Mouse (Mus musculus) frontal cortex, postnatal 36 days (tissue): ENCODE data around the gene Taf10.
"Not testable (repeated sequence)": the region's sequence is repeated elsewhere in the genome, so short reads cannot be mapped to it uniquely, and the experiment has no call there.

Source experiments
- DNase-seq, 2 experiments: peaks; one replicate each; pipeline ENCODE4 v3.0.0; 2022; ENCODE audit warnings: low spot score in 2 of 2

Gene Taf10

DNA sequence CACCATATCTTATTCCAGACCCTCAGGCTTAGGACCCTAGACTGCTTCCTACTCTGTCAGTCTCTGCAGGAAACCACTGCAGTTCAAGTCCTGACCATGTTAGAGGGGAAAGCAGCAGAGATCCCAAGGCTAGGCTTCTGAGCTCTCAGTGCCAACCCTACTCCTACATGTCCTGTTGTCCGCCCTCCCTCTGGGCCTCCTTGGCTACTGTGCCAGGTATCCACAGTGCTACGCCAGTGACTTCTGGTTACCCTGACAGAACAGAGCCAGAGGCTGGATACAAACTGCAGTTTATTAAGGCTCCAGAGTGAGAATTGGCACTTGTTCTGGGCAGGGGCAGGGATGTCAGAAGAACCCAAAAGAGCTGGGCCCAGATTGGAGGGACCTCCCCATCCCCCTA, 8.6 kb upstream of the Taf10 start:
- DNase-seq: no peak

DNA sequence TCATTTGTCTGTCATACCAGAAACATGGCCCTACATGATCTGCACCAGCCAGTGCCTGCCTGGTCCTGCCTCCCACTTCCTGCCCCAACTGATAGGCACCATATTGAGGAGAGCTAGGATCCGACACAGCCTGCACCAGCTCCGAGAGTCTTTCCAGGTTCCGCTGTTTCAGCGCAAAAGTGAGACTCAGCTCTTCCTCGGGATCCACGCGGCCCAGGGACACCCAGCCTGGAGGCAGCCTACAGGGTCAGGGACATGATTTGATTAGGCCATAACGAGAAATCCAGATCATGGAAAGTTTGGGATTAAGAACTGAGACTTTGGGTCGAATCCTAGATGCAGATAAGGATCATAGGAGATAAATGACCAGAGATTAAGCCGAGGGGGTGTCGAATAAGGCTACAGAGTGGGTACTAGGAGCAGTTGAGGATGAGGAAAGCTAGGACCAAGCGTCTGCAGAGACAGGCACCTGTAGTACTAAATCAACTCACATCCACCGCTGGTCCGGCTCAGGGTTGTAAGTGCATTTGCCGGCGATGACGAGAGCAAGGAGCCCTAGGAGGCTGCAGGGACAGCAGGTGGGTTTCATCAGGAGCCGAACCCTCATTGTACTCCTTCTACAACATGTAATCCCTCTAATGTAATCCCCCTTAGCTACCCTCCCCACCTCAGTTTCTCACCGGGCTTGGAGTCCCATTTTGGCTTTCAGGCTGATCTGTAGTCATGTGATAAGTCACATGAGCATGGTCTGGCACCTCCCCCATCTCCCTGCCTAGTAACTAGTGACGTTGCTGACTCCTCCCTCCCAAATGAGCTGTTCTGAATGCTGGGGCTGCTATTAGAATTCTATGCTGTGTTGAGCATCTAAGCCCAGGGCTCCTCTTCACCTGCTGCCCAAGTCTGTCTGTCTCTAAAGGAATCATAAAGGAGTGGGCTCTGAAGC, 7.6 kb upstream of the Taf10 start, which contains the start of gene Tpp1:
Gene Tpp1, minus strand, starts transcription at position 745 of the 943 bp plus-strand sequence.
- DNase-seq: peak; percentile 93 to 96

DNA sequence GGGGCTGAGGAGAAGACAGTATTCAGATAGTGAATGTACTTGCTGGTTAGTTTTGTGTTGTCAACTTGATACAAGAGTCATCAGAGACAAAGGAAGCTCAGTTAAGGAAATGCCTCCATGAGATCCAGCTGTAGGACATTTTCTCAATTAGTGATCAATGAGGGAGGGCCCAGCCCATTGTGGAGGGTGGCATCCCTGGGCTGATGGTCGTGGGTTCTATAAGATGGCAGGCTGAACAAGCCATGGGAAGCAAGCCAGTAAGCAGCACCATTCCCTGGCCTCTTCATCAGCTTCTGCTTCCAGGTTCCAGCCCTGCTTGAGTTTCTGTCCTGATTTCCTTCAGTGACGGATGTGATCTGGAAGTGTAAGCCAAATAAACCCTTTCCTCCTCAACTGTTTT, 3.6 kb upstream of the Taf10 start:
- DNase-seq: no peak

- not testable (repeated sequence) for DNase-seq
These were observed 775 bp downstream of the Taf10 start for GRCm38 (mm10) chr7:105743246-105743925.

- DNase-seq: not testable (repeated sequence)
These were observed 1.5 kb downstream of the Taf10 start for GRCm38 (mm10) chr7:105742539-105743215.

DNA sequence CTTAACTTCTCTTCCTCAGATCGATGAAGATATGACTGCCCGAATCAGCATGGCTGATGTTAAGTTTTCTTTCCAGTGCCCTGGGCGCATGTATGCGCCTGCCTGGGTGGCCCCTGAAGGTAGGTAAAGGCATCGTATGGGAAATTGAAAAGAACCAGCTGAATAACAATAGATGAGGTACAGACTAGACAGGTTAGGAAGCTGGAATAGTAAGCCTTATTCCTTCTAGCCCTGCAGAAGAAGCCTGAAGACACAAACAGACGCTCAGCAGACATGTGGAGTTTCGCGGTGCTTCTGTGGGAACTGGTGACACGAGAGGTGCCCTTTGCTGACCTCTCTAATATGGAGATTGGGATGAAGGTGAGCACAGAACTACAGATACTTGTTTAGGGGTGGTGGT, 2.2 kb downstream of the Taf10 start:
- no peak for DNase-seq

DNA sequence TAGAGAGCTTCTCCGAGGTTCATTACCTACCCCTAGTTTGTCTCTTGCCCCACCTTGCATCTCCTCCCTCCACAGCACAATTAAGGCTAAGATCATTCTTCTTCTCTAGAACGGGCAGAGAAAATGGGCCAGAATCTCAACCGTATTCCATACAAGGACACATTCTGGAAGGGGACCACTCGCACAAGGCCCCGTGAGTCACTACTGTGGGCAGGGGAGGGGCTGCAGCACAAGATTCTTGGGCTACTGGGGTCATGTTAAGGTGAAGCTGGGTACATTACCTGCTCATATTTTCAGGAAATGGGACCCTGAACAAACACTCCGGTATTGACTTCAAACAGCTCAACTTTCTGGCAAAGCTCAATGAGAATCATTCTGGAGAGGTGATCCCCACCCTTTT, 3.3 kb downstream of the Taf10 start:
- no peak for DNase-seq

- DNase-seq: no peak
These were observed 3.9 kb downstream of the Taf10 start for GRCm38 (mm10) chr7:105740089-105740795.

GRCm38 (mm10) chr7:105738948-105739347, 5.2 kb downstream of the Taf10 start:
- no peak for DNase-seq

DNA sequence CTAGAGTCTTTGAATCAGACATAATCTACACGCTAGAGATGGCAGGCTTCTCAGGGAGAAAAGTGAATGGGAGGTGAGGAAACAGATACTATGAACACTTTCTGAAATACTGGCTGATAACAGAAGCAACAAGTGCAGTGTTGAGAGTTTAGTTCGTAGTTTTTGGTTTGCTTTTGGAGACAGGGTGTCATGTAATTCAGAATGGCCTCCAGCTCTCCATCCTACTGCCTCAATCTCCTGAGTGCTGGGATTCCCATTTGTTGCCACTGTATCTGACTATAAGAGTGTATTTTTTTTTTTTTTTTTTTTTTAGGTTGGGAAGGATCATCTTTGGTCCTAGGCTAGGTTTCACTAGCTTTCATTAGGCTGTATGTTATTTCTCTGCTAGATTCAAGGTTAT, 5.9 kb downstream of the Taf10 start:
- no peak for DNase-seq

- no peak for DNase-seq
These were observed 6.5 kb downstream of the Taf10 start for GRCm38 (mm10) chr7:105737648-105738047.

- DNase-seq: peak; percentile 24 to 43
These were observed 7.1 kb downstream of the Taf10 start, which contains the start of gene Rrp8 for GRCm38 (mm10) chr7:105736911-105737521. Gene Rrp8, minus strand, starts transcription at chr7:105737385.

- peak; percentile 91 to 93 for DNase-seq
These were observed 7.8 kb downstream of the Taf10 start, which contains the start of gene Ilk for GRCm38 (mm10) chr7:105736264-105736901. Gene Ilk, plus strand, starts transcription at chr7:105736592.

- DNase-seq: not testable (repeated sequence)
These were observed 8.7 kb downstream of the Taf10 start for GRCm38 (mm10) chr7:105735464-105735863.

DNA sequence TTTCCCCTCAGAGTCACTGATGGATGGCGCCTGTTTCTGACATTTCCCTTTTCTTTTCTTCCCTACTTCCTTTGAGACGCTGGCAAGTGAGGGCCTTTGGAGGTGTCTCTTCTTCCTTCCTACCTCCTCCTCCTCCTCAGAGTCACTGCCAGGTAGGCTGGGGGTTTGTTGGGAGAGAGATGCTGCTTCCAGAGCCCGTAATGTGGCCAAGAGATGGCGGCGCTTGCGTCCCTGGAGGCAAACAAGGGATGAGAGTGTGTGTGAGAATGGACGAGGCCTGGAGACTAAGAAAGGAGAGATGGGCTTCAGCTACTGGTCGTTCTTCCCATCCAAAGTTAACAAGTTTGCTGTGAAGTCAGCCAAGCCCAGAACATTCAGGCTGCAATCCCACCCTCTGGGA, 9.3 kb downstream of the Taf10 start:
- DNase-seq: no peak

DNA sequence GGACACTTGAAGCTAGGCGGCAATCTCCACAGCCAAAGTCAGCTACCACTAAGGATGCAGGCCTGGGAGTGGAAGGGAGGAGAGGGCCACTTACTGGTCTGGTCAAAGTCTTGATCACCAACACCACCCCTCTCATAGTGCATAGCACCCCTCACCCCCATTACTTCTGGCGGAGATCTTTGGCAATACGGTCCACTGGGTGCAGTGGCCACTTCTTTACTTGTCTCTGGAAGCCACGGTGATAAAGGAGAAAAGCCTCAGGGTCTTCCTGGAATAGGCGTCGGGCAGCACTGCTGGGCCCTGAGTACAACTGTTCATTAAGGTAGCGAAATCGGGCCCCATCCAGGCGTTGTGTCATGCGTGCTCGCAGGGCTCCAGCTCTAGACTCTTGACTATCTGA, 10.3 kb downstream of the Taf10 start:
- DNase-seq: no peak

- peak in 1 of 2 experiments; percentile 37 for DNase-seq
These were observed 15.3 kb downstream of the Taf10 start for GRCm38 (mm10) chr7:105728701-105729428.

GRCm38 (mm10) chr7:105726980-105727325, 17.2 kb downstream of the Taf10 start:
- DNase-seq: no peak

- peak; percentile 31 to 70 for DNase-seq
These were observed 17.8 kb downstream of the Taf10 start for GRCm38 (mm10) chr7:105726144-105726979.
